Mouse (Mus musculus) ES-E14 (cell line): ENCODE results near the gene Ppp1r1c.

Source experiments
- HCFC1 ChIP-seq: IDR thresholded peaks from 2 replicates; pipeline ENCODE4 v1.6.1; 2012; ENCODE audit warnings: low read length, inconsistent platforms, borderline replicate concordance; ENCODE audit not compliant: insufficient read depth
- ZC3H11A ChIP-seq: IDR thresholded peaks from 2 replicates; pipeline ENCODE4 v1.6.1; 2012; ENCODE audit warnings: low read depth, mild to moderate bottlenecking, inconsistent platforms, low read length, borderline replicate concordance
- ZNF384 ChIP-seq: IDR thresholded peaks from 2 replicates; pipeline ENCODE4 v1.6.1; 2012; ENCODE audit warnings: low read depth, low read length, inconsistent platforms

GRCm38 (mm10) chr2:79839090-79839489 is 131.5 kb downstream of the Ppp1r1c start:
- TF ChIP-seq ZNF384: no peak
- TF ChIP-seq ZC3H11A: no peak
- TF ChIP-seq HCFC1: no peak
